Mouse (Mus musculus): ENCODE measurements around the gene Tomm6.
A peak's percentile ranks its signal among the peaks of the same experiment; 100 is the strongest.
"Not testable (repeated sequence)": the region's sequence is repeated elsewhere in the genome, so short reads cannot be mapped to it uniquely, and the experiment has no call there.

Gene Tomm6

GRCm38 (mm10) chr17:47694503-47695336 is 6.5 kb upstream of the Tomm6 start, which contains the start of gene Prickle4:
Gene Prickle4 (minus strand): TSS chr17:47694736.
- peak; percentile 99 for DNase-seq (ENCODE audit: low spot score)

- no peak for DNase-seq (ENCODE audit: low spot score)
These were observed 6.1 kb upstream of the Tomm6 start, which contains the start of gene Gm21981 for GRCm38 (mm10) chr17:47694442-47694502. Gene Gm21981 (minus strand): TSS chr17:47694455.

GRCm38 (mm10) chr17:47693671-47694441 is 5.7 kb upstream of the Tomm6 start:
- DNase-seq (ENCODE audit: low spot score) = no peak

GRCm38 (mm10) chr17:47691650-47692049 is 3.5 kb upstream of the Tomm6 start:
- DNase-seq (ENCODE audit: low spot score) = no peak

GRCm38 (mm10) chr17:47689894-47690293 is 1.7 kb upstream of the Tomm6 start:
- DNase-seq (ENCODE audit: low spot score) = no peak

GRCm38 (mm10) chr17:47688608-47689575 is 706 bp upstream of the Tomm6 start, which contains the start of gene Frs3:
Gene Frs3 (plus strand): TSS chr17:47689030.
- DNase-seq (ENCODE audit: low spot score) = peak; percentile 65

GRCm38 (mm10) chr17:47687409-47688343 is 510 bp downstream of the Tomm6 start:
- DNase-seq (ENCODE audit: low spot score) = peak; percentile 90

GRCm38 (mm10) chr17:47682836-47683235 is 5.3 kb downstream of the Tomm6 start:
- no peak for DNase-seq (ENCODE audit: low spot score)

GRCm38 (mm10) chr17:47678702-47679101 is 9.5 kb downstream of the Tomm6 start:
- DNase-seq (ENCODE audit: low spot score) = no peak

- no peak for DNase-seq (ENCODE audit: low spot score)
These were observed 9.9 kb downstream of the Tomm6 start for GRCm38 (mm10) chr17:47678238-47678637.

GRCm38 (mm10) chr17:47676581-47676980 is 11.6 kb downstream of the Tomm6 start:
- peak; percentile 65 for DNase-seq (ENCODE audit: low spot score)

- DNase-seq (ENCODE audit: low spot score) = peak; percentile 48
These were observed 15.7 kb downstream of the Tomm6 start for GRCm38 (mm10) chr17:47672311-47673111.

- no peak for DNase-seq (ENCODE audit: low spot score)
These were observed 16.2 kb downstream of the Tomm6 start for GRCm38 (mm10) chr17:47671988-47672310.

GRCm38 (mm10) chr17:47669166-47669565 is 19.0 kb downstream of the Tomm6 start:
- no peak for DNase-seq (ENCODE audit: low spot score)

- no peak for DNase-seq (ENCODE audit: low spot score)
These were observed 23.7 kb downstream of the Tomm6 start for GRCm38 (mm10) chr17:47664474-47664873.

- DNase-seq (ENCODE audit: low spot score) = no peak
These were observed 25.0 kb downstream of the Tomm6 start for GRCm38 (mm10) chr17:47663009-47663713.

GRCm38 (mm10) chr17:47658741-47659243 is 29.4 kb downstream of the Tomm6 start:
- DNase-seq (ENCODE audit: low spot score) = no peak

- DNase-seq (ENCODE audit: low spot score) = no peak
These were observed 30.3 kb downstream of the Tomm6 start for GRCm38 (mm10) chr17:47657901-47658300.

- no peak for DNase-seq (ENCODE audit: low spot score)
These were observed 32.5 kb downstream of the Tomm6 start for GRCm38 (mm10) chr17:47655697-47656096.

- DNase-seq (ENCODE audit: low spot score) = not testable (repeated sequence)
These were observed 33.8 kb downstream of the Tomm6 start for GRCm38 (mm10) chr17:47654346-47654745.
